Mouse (Mus musculus): ENCODE results near the gene Fbxw11.
"Not testable (repeated sequence)": the region's sequence is repeated elsewhere in the genome, so short reads cannot be mapped to it uniquely, and the experiment has no call there.

Gene Fbxw11

GRCm38 (mm10) chr11:32708739-32709501 is 66.4 kb downstream of the Fbxw11 start:
- no peak for DNase-seq (ENCODE audit: low read depth, low spot score)

- no peak for DNase-seq (ENCODE audit: low read depth, low spot score)
Observed at GRCm38 (mm10) chr11:32709563-32709962, 67.0 kb downstream of the Fbxw11 start.

GRCm38 (mm10) chr11:32714230-32714629 is 71.7 kb downstream of the Fbxw11 start:
- no peak for DNase-seq (ENCODE audit: low read depth, low spot score)

GRCm38 (mm10) chr11:32714896-32715295 is 72.4 kb downstream of the Fbxw11 start:
- no peak for DNase-seq (ENCODE audit: low read depth, low spot score)

- no peak for DNase-seq (ENCODE audit: low read depth, low spot score)
Observed at GRCm38 (mm10) chr11:32715495-32715894, 73.0 kb downstream of the Fbxw11 start.

GRCm38 (mm10) chr11:32715970-32716369 is 73.4 kb downstream of the Fbxw11 start:
- no peak for DNase-seq (ENCODE audit: low read depth, low spot score)

DNA sequence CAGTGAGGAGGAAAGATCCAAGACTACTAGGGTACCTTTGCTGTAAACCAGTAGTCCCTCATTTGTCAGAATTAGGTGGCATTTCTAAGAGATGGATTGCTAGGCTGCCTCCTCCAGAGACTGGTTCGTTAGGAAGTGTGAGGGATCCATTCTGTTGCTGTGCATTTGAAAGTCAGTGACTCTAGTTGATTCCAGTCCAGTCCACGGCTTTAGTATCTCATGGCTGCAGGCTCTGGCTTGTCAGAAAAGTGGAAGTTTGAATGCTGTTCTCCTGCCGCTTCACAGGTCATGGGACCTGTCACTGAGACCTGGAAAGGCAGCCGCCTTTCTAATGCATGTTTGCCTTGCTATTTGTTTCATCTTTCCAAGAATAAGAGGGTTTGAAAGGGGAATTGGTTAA is 74.4 kb downstream of the Fbxw11 start:
- no peak for DNase-seq (ENCODE audit: low read depth, low spot score)

DNA sequence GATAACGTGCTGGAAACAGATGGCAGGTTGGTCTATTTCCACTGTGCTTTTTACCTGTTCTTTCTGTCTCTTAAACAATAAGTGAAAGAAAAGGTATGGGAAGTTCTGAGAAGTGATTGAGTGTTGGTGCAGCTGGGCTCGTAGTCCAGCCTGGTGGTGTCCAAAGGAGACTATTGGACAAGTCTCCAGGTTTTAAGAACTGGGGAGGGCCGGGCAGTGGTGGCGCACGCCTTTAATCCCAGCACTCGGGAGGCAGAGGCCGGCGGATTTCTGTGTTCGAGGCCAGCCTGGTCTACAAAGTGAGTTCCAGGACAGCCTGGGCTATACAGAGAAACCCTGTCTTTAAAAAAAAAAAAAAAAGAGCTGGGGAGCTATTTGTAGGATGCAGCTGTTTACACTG is 75.2 kb downstream of the Fbxw11 start:
- not testable (repeated sequence) for DNase-seq (ENCODE audit: low read depth, low spot score)

GRCm38 (mm10) chr11:32718371-32718770 is 75.8 kb downstream of the Fbxw11 start:
- no peak for DNase-seq (ENCODE audit: low read depth, low spot score)

DNA sequence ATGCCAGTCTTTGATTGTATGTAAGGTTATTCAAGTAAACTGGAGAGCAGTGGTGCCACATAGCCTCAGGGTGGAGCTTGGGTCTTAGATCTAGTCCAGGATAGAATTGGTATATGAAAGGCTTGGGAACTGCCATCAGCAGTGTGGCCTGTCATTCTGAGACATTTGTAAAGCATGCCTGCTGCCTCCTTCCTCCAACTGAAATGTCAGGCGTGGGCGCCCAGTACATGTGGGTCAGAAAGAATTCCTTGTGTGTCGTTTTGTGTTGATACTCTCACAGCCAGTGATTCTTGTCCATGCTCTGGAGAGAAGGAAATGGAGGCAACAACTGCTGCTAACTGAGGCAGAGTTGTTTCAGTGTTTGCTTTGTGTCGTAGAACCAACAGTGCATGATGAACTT is 76.5 kb downstream of the Fbxw11 start:
- DNase-seq (ENCODE audit: low read depth, low spot score) = no peak

- DNase-seq (ENCODE audit: low read depth, low spot score) = no peak
Observed at GRCm38 (mm10) chr11:32722653-32723052, 80.1 kb downstream of the Fbxw11 start.

DNA sequence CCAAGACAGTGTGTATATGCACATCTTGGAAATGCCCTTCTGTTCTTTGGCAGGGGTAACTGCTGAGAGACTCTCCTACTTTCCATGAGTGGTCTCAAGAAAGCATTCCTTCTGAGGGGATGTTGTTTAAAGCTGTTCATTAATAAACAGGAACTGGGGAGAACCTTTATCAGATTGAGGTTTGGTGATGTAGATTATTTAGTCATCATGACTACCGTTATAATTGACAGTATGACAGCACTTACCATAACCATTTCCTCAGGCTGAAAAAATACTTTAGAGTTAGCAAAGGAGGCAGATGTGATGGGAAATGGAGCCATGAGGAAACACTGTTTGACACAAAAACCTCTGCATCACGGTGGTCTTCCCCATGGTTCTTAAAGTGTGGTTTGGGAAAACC is 80.8 kb downstream of the Fbxw11 start:
- DNase-seq (ENCODE audit: low read depth, low spot score) = no peak

DNA sequence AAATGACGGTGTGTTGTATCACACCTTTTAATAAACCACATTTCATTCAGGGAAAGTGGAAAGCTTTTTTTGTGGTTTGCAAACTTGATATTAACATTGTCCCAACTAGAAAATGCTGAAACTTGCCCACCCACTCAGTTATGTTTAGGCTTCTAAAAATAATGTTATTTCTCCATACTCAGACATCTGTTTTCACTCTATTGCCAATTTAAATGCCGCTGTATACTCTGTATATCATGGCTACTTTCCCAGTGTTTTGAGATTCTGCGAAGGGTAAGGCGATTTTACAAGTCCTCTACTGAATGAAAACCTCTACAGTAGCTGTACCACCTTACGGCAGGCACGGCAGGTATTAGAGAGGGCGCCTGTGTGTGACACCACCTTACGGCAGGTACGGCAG is 82.6 kb downstream of the Fbxw11 start:
- DNase-seq (ENCODE audit: low read depth, low spot score) = no peak

DNA sequence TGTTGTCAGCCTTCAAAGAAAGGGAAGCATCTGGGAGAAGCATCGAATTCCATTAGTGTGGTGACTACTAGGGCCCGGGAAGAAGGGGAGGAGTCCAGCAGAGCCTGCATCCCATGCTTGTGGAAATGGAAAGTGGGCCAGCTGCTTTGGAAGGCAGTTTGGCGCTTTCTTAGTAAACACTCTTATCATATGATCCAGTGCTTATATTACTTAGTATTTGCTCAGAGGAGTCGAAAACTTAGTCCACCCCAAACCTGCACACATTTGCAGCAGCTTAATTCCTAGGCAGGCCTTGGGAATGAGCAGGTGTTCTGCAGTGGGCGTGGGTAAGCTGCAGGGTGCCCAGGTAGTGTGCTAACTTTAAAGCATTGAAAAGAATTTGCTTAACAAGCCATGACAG is 89.9 kb downstream of the Fbxw11 start:
- DNase-seq (ENCODE audit: low read depth, low spot score) = no peak

- DNase-seq (ENCODE audit: low read depth, low spot score) = no peak
Observed at GRCm38 (mm10) chr11:32733195-32733594, 90.7 kb downstream of the Fbxw11 start.

DNA sequence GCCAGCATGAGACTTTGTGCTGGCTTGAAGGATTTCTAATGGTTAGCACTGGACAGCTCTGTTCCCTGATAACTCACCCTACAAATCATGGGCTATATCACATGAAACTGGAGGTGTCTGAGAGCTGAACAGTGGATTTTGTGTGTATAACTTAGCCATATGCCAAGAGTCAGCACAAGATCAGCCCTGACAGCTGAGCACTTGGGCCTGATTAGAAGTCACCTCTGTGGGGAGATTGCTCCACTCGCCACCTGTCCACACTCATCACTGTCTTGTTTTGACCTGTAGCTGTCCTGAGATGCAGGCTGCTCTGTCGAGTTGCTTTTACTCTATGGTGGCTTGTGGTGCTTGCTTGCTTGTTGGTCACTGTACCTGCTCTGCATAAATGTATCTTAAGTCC is 93.8 kb downstream of the Fbxw11 start:
- DNase-seq (ENCODE audit: low read depth, low spot score) = no peak

GRCm38 (mm10) chr11:32737729-32738128 is 95.2 kb downstream of the Fbxw11 start:
- no peak for DNase-seq (ENCODE audit: low read depth, low spot score)

- DNase-seq (ENCODE audit: low read depth, low spot score) = no peak
Observed at GRCm38 (mm10) chr11:32743891-32744290, 101.4 kb downstream of the Fbxw11 start.

GRCm38 (mm10) chr11:32744463-32744862 is 101.9 kb downstream of the Fbxw11 start:
- DNase-seq (ENCODE audit: low read depth, low spot score) = no peak

DNA sequence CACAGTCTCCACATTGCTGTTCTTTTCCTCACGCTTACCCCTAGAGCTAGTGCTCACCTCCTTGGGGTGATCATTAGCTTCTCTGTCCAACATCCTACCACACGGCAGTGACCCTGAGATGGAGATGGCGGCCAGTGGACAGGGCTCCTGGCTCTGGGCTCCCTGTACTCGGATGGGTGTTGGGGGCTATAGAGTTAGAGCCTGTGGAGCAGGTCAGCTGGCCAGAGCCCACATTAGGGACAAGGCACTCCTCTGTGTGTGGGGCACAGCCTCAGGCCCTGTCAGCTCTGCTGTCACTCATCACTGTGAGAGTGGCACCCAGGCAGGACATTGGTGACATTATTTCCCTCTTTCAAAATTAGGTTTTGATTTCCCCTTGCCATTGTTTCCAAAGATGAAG is 102.9 kb downstream of the Fbxw11 start:
- DNase-seq (ENCODE audit: low read depth, low spot score) = no peak

GRCm38 (mm10) chr11:32746036-32746435 is 103.5 kb downstream of the Fbxw11 start:
- no peak for DNase-seq (ENCODE audit: low read depth, low spot score)

- no peak for DNase-seq (ENCODE audit: low read depth, low spot score)
Observed at GRCm38 (mm10) chr11:32746475-32746874, 104.0 kb downstream of the Fbxw11 start.

- no peak for DNase-seq (ENCODE audit: low read depth, low spot score)
Observed at GRCm38 (mm10) chr11:32748800-32749199, 106.3 kb downstream of the Fbxw11 start.
